Mouse (Mus musculus) brain, embryonic 14.5 days (tissue): ENCODE measurements at regions not wholly inside any gene's neighbourhood (a gene's known extent, or its start where the extent isn't known, plus 50 kb on each side); places are given as distances from the start of the nearest gene placed in this dataset.

Experiments
- CTCF ChIP-seq: fragments of 200-500 bp; IDR thresholded peaks from 2 replicates; pipeline ENCODE4 v1.5.1; 2012; ENCODE audit warnings: inconsistent platforms, mild to moderate bottlenecking, moderate library complexity, borderline replicate concordance; ENCODE audit not compliant: insufficient read depth, insufficient read length; ENCODE audit errors: extremely low read depth
- POLR2A ChIP-seq: fragments of 200-500 bp; IDR thresholded peaks from 2 replicates; pipeline ENCODE4 v1.6.1; 2012; ENCODE audit warnings: mild to moderate bottlenecking, inconsistent platforms, borderline replicate concordance; ENCODE audit not compliant: poor library complexity, insufficient read depth, insufficient read length, severe bottlenecking; ENCODE audit errors: extremely low read depth

DNA sequence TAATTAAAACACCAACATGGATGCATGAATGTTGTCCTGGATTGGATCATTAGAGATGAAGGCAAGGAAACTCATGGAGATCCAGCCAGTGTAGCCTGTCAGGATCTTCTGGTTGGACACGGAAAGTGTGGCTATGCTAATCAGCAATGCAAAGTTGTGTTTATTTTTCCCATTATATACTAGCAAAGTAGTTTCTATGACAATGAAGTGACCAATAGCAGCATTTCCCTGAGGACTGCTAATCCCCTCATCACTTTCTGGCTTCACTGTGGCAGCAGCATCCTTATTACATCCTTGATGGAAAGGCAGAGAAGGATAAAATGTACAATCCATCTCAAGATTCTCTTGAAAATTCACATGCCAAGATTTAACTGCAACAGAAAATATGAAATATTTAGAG, 534.7 kb downstream of the Basp1 start:
- TF ChIP-seq CTCF (no peak), POLR2A (no peak)
